Mouse (Mus musculus) CH12.LX (cell line): Measurements from ENCODE around the gene Kyat3. TPM values are rescaled to one million over a fixed set of nuclear protein-coding genes. Genes with fewer than 3 reads are reported as not detected.
A peak's percentile ranks its signal among the peaks of the same experiment; 100 is the strongest.

ENCODE experiments used
- DNase-seq: peaks from one replicate; pipeline ENCODE4 v3.0.0-alpha.2; 2013; ENCODE audit errors: extremely low read depth
- H3K27ac ChIP-seq: 2 replicates; pipeline ENCODE4 v1.5.1; 2012; ENCODE audit warnings: low read depth, mild to moderate bottlenecking, control low read depth, moderate library complexity; ENCODE audit not compliant: insufficient read depth
- H3K27me3 ChIP-seq: replicated peaks from 2 replicates; pipeline ENCODE3; 2012; ENCODE audit warnings: inconsistent platforms
- H3K36me3 ChIP-seq, 2 experiments: replicated peaks in 1 of 2; 2 replicates each; pipeline versions ENCODE3 to v1.6.1; 2012; ENCODE audit warnings: inconsistent platforms in 1 of 2, low read length in 1 of 2, mild to moderate bottlenecking in 1 of 2, mixed read lengths in 1 of 2, moderate library complexity in 1 of 2; ENCODE audit not compliant: control insufficient read depth in 1 of 2, insufficient read depth in 1 of 2
- H3K4me1 ChIP-seq, 2 experiments: 2 replicates each; pipeline ENCODE4 v1.6.1; 2012; ENCODE audit warnings: inconsistent platforms in 1 of 2, moderate library complexity in 1 of 2; ENCODE audit not compliant: insufficient read depth in 2 of 2, control insufficient read depth in 1 of 2
- H3K4me2 ChIP-seq: 2 replicates; pipeline ENCODE4 v1.6.1; 2012; ENCODE audit warnings: low read depth, mild to moderate bottlenecking, control low read depth; ENCODE audit not compliant: poor library complexity, insufficient read depth, severe bottlenecking
- H3K4me3 ChIP-seq, 3 experiments: fragments of 150-350 bp in 1 of 3; sonication (generic) in 1 of 3; replicated peaks in 1 of 3; 2 replicates each; pipeline versions ENCODE3 to v1.5.1; 2011 to 2012; ENCODE audit warnings: low read depth in 2 of 3, low read length in 2 of 3, mild to moderate bottlenecking in 2 of 3, moderate library complexity in 2 of 3, control low read depth in 1 of 3, improper control_type of control experiment in 1 of 3, inconsistent platforms in 1 of 3, mixed read lengths in 1 of 3; ENCODE audit not compliant: poor library complexity in 1 of 3
- H3K79me2 ChIP-seq: replicated peaks from 2 replicates; pipeline ENCODE4 v1.6.1; 2012; ENCODE audit warnings: mild to moderate bottlenecking, moderate library complexity; ENCODE audit not compliant: control insufficient read depth, poor library complexity, insufficient read depth, severe bottlenecking; ENCODE audit errors: extremely low read depth
- H3K9ac ChIP-seq: 2 replicates; pipeline ENCODE4 v1.6.1; 2012; ENCODE audit warnings: low read depth, mild to moderate bottlenecking, control low read depth, moderate library complexity; ENCODE audit not compliant: insufficient read depth
- H3K9me3 ChIP-seq: replicated peaks from 2 replicates; pipeline ENCODE3; 2012; ENCODE audit warnings: low read length, inconsistent platforms, mixed read lengths
- BHLHE40 ChIP-seq: IDR thresholded peaks from 2 replicates; pipeline ENCODE4 v1.6.1; 2011; ENCODE audit warnings: mild to moderate bottlenecking, low read depth, low read length, improper control_type of control experiment
- CHD1 ChIP-seq: IDR thresholded peaks from 2 replicates; pipeline ENCODE4 v1.6.1; 2012; ENCODE audit warnings: low read depth, low read length, improper control_type of control experiment, inconsistent platforms
- CHD2 ChIP-seq: IDR thresholded peaks from 2 replicates; pipeline ENCODE4 v1.6.1; 2011; ENCODE audit warnings: low read length, improper control_type of control experiment
- CTCF ChIP-seq, 2 experiments: IDR thresholded peaks in 1 of 2; conservative IDR thresholded peaks in 1 of 2; 2 replicates each; pipeline ENCODE4 v1.5.1; 2011 to 2012; ENCODE audit warnings: low read depth in 2 of 2, low read length in 2 of 2, improper control_type of control experiment in 1 of 2, inconsistent platforms in 1 of 2, mild to moderate bottlenecking in 1 of 2, moderate library complexity in 1 of 2
- ELF1 ChIP-seq: IDR thresholded peaks from 2 replicates; pipeline ENCODE4 v1.6.1; 2014; ENCODE audit warnings: low read depth, mild to moderate bottlenecking, inconsistent platforms, low read length, improper control_type of control experiment
- ETS1 ChIP-seq: conservative IDR thresholded peaks from 2 replicates; pipeline ENCODE4 v1.6.1; 2012; ENCODE audit warnings: low read depth, mild to moderate bottlenecking, inconsistent platforms, low read length, improper control_type of control experiment, moderate library complexity
- HCFC1 ChIP-seq: IDR thresholded peaks from 2 replicates; pipeline ENCODE4 v1.6.1; 2012; ENCODE audit warnings: low read depth, mild to moderate bottlenecking, inconsistent platforms, low read length, improper control_type of control experiment
- IRF4 ChIP-seq: IDR thresholded peaks from 2 replicates; pipeline ENCODE4 v1.6.1; 2014; ENCODE audit warnings: low read depth, mild to moderate bottlenecking, inconsistent platforms, low read length, improper control_type of control experiment
- JUND ChIP-seq: conservative IDR thresholded peaks from 2 replicates; pipeline ENCODE4 v1.6.1; 2011; ENCODE audit warnings: low read depth, low read length, improper control_type of control experiment
- KAT2A ChIP-seq: IDR thresholded peaks from 2 replicates; pipeline ENCODE4 v1.6.1; 2012; ENCODE audit warnings: low read length, improper control_type of control experiment, inconsistent platforms; ENCODE audit not compliant: insufficient replicate concordance
- MAFK ChIP-seq: IDR thresholded peaks from 2 replicates; pipeline ENCODE4 v1.6.1; 2011; ENCODE audit warnings: low read length, improper control_type of control experiment; ENCODE audit not compliant: insufficient replicate concordance
- MAX ChIP-seq: IDR thresholded peaks from 2 replicates; pipeline ENCODE4 v1.6.1; 2011; ENCODE audit warnings: low read length, improper control_type of control experiment
- MAZ ChIP-seq: IDR thresholded peaks from 2 replicates; pipeline ENCODE4 v1.6.1; 2012; ENCODE audit warnings: low read depth, mild to moderate bottlenecking, inconsistent platforms, low read length, improper control_type of control experiment, moderate library complexity
- MXI1 ChIP-seq: IDR thresholded peaks from 2 replicates; pipeline ENCODE4 v1.6.1; 2011; ENCODE audit warnings: mild to moderate bottlenecking, low read depth, low read length, improper control_type of control experiment
- MYC ChIP-seq: IDR thresholded peaks from 2 replicates; pipeline ENCODE4 v1.6.1; 2011; ENCODE audit warnings: low read depth, mild to moderate bottlenecking, improper control_type of control experiment, low read length
- POLR2A ChIP-seq: IDR thresholded peaks from 2 replicates; pipeline ENCODE4 v1.6.1; 2011; ENCODE audit warnings: low read depth, mild to moderate bottlenecking, improper control_type of control experiment, low read length
- POLR2AphosphoS2 ChIP-seq: IDR thresholded peaks from 2 replicates; pipeline ENCODE4 v1.6.1; 2011; ENCODE audit warnings: low read depth, low read length, improper control_type of control experiment
- RAD21 ChIP-seq: IDR thresholded peaks from 2 replicates; pipeline ENCODE4 v1.6.1; 2011; ENCODE audit warnings: low read depth, mild to moderate bottlenecking, low read length, improper control_type of control experiment, moderate library complexity
- RCOR1 ChIP-seq: conservative IDR thresholded peaks from 2 replicates; pipeline ENCODE4 v1.6.1; 2012; ENCODE audit warnings: low read depth, mild to moderate bottlenecking, inconsistent platforms, low read length, improper control_type of control experiment
- SIN3A ChIP-seq: IDR thresholded peaks from 2 replicates; pipeline ENCODE4 v1.6.1; 2012; ENCODE audit warnings: low read length, improper control_type of control experiment, inconsistent platforms
- SMC3 ChIP-seq: IDR thresholded peaks from 2 replicates; pipeline ENCODE4 v1.6.1; 2011; ENCODE audit warnings: low read depth, low read length, improper control_type of control experiment
- USF1 ChIP-seq: IDR thresholded peaks from 2 replicates; pipeline ENCODE4 v1.6.1; 2014; ENCODE audit warnings: low read depth, mild to moderate bottlenecking, inconsistent platforms, low read length, improper control_type of control experiment
- USF2 ChIP-seq: conservative IDR thresholded peaks from 2 replicates; pipeline ENCODE4 v1.6.1; 2011; ENCODE audit warnings: low read depth, low read length, improper control_type of control experiment
- ZC3H11A ChIP-seq: IDR thresholded peaks from 2 replicates; pipeline ENCODE4 v1.6.1; 2012; ENCODE audit warnings: low read depth, mild to moderate bottlenecking, inconsistent platforms, low read length, improper control_type of control experiment
- dilution Hi-C: fragments of 300-500 bp; cut with MboI; formaldehyde crosslinking; loops from 2 replicates; pipeline ENCODE4 v1.14.3; 2020; ENCODE audit warnings: low sequenced_read_pairs; ENCODE audit not compliant: extremely low pct_unique_long_range_greater_than_20kb, extremely low pct_ligation_motif_present
- in situ Hi-C: fragments of 300-500 bp; cut with MboI; formaldehyde crosslinking; loops from 3 replicates; pipeline ENCODE4 v1.14.3; 2019; ENCODE audit warnings: low sequenced_read_pairs, low pct_ligation_motif_present, low pct_unique_long_range_greater_than_20kb, mixed read lengths
- polyA plus RNA-seq: library from polyadenylated mRNA; unstranded; fragments of >175 nt; gene quantifications from 2 replicates; pipeline ENCODE4 v1.2.1, GENCODE M21; 2012; ENCODE audit warnings: low read depth; ENCODE audit not compliant: insufficient read length
- total RNA-seq, 2 experiments: library from RNA; depleted of rRNA; stranded (reverse); fragments of 300-350 nt in 1 of 2; fragments of >200 nt in 1 of 2; gene quantifications; 2 replicates each; pipeline ENCODE4 v1.2.3; 2012 to 2014

Gene Kyat3
- total and polyA plus RNA-seq, 3 experiments: 43.3 to 122 (median 86.1) TPM

DNA sequence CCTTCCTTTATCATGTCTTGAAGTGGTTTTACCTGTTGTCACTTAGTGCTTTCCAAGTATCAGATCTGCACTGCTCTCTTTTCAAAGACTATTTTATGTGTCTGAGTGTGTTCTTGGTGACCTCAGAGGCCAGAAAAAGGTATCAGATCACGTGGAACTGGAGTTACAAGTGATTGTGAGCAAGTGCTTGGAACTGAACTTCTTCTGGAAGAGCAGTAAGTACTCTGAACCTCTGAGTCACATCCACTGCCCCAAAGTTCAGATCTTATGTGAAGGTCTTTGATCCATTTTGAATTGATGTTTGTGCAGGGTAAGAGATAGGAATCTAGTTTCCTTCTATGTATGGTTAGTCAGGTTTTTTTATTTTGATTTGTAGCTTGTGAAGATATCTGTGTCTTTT lies 69.7 kb downstream of the Kyat3 start:
- no peak overlapping the region for H3K27ac ChIP-seq
- no peaks in the 10 kb centered on the region for H3K9me3 ChIP-seq
- H3K9ac ChIP-seq: no peak overlapping the region
- H3K36me3 ChIP-seq: peaks cover 29 to 70% of the 10 kb centered on the region in 2 experiments
- H3K79me2 ChIP-seq: peaks cover 68% of the 10 kb centered on the region
- H3K4me1 ChIP-seq: peaks cover 12 to 61% of the 10 kb centered on the region in 2 experiments
- H3K27me3 ChIP-seq: no peaks in the 10 kb centered on the region
- H3K4me2 ChIP-seq: no peak overlapping the region
- in situ Hi-C loops: loop anchor here (10.0 kb wide), 1 partner anchor 154 kb away; no protein-coding TSS in a partner anchor
- no peak for DNase-seq
- TF ChIP-seq POLR2A (no peak), BHLHE40 (no peak), ETS1 (no peak), RCOR1 (no peak), MAFK (no peak), MYC (no peak), JUND (no peak), USF1 (no peak), ELF1 (no peak), ZC3H11A (no peak), SIN3A (no peak), POLR2AphosphoS2 (no peak), MAX (no peak), CHD1 (no peak)
- dilution Hi-C loops: no loop called here
- H3K4me3 ChIP-seq: no peak overlapping the region

DNA sequence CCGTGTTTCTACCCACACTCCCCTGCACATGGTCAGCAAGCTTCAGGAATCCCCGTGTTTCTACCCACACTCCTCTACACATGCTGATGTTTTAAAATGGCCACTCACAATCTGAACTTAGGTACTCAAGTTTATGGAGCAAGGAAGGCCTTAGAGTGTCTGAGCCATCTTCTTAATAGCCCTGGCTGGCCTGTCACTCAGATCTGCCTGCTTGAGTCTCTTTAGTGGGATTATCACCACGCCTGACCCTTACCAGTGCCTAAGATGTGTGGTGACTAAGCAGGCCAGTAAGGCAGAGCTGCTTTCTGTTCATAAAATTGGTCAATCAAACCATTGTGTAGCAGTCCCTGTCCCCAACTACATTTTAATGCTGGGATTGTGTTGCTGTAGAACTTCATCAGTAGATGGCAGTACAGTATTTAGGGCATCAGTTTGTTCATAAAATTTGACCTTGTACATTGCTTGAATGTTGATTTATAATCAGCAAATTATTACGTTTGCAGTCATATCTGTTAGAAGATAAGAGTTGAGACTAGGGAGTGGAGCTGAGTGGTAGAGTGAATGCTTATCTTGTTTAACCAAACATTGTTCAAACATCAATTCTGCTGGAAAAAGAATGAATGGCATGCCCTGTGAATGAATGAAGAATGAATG lies 72.8 kb downstream of the Kyat3 start:
- H3K4me1 ChIP-seq: peaks cover 5 to 36% of the 10 kb centered on the region in 2 experiments; a peak in 2 of 4 replicates
- no peaks in the 10 kb centered on the region for H3K27me3 ChIP-seq
- TF ChIP-seq IRF4 (no peak), ELF1 (no peak), CTCF (conservative IDR thresholded peaks at IDR 0.05 in 1 of 2, IDR thresholded peaks at IDR 0.05 in 1 of 2; ENCODE audit: low read depth in 2 of 2, low read length in 2 of 2) (peak in 1 of 2 experiments; percentile 48; a peak in 2 of 4 replicates), SMC3 (no peak), RAD21 (peak; percentile 43), CHD2 (no peak), MXI1 (no peak), KAT2A (no peak), USF2 (no peak), JUND (no peak), MAZ (no peak), ETS1 (no peak), HCFC1 (no peak)
- no peak overlapping the region for H3K4me2 ChIP-seq
- H3K4me3 ChIP-seq: no peak overlapping the region
- no peak overlapping the region for H3K9ac ChIP-seq
- H3K79me2 ChIP-seq: peaks cover 55% of the 10 kb centered on the region
- no peak for DNase-seq
- in situ Hi-C loops (loop anchor here (10.0 kb wide), 1 partner anchor 151 kb away; no protein-coding TSS in a partner anchor), dilution Hi-C loops (no loop called here)
- H3K36me3 ChIP-seq: peaks cover 48 to 92% of the 10 kb centered on the region in 2 experiments
- H3K9me3 ChIP-seq: no peaks in the 10 kb centered on the region
- no peak overlapping the region for H3K27ac ChIP-seq
